Mouse (Mus musculus): Measurements from ENCODE around the gene Mfsd2a. TPM values are rescaled to one million over a fixed set of nuclear protein-coding genes. Genes with fewer than 3 reads are reported as not detected.
A peak's percentile ranks its signal among the peaks of the same experiment; 100 is the strongest.

The Mfsd2a gene
- total RNA-seq, 2 experiments from 2014 or later, result 19.2 to 21.4 TPM

DNA sequence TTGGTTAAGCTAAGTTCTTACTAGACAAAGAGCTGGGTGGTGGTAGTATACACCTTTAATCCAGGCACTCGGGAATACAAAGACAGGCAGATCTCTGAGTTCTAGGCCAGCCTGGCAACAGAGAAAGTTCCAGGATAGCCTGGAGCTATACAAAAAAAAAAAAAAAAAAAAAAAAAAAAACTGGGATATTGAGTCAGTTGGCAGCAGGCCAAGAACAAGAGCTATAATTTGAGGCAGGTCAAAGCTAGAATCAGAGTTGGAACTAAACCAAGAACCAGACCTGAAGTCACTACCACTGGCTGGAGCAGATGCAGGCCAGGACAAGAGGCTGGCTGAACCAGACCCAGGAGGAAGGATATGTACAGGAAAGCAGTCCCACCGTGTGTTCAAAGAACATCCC, 19.7 kb upstream of the Mfsd2a start:
- no peak for DNase-seq (ENCODE audit: low spot score in 2 of 2)

DNA sequence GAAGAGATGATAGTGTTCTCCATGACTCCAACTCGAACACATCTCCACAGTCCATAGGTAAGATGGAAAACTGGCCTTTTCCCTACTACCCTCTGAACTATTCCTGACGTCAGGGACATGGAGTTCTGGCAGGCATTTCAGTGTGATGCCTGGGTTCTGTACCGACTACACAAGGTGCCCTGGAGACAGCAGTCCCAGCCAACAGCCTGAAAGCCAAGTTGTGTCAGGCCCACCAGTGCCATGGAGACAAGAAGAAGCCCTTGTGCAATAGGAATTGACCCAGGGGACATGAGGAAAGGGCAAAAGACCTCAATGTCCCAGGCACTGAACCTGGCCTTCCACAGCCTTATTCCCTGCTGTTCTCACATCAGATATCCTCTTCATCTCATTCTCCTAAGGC, 18.8 kb upstream of the Mfsd2a start:
- DNase-seq (ENCODE audit: low spot score in 2 of 2), result no peak

- no peak for DNase-seq (ENCODE audit: low spot score in 2 of 2)
Measured at GRCm38 (mm10) chr4:122978850-122979249, 17.9 kb upstream of the Mfsd2a start.

DNA sequence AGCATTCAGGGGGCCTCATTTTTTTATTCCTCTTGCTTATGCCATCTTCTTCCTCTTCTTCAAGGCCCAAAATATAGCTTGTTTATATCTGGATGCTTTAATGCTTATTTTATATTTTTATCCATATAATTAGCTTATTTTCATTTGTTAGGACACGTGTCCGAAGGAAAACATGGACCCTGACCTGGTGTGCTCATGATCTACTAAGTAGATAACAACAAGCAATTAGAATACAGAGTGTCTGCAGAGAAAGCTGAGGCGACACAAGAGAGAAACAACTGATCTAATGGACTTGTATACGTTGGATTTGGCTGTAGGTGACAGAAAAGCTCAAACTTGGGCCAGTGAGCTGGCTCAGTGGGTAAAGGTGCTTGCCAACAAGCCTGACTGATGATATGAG, 15.9 kb upstream of the Mfsd2a start:
- DNase-seq (ENCODE audit: low spot score in 2 of 2), result no peak

DNA sequence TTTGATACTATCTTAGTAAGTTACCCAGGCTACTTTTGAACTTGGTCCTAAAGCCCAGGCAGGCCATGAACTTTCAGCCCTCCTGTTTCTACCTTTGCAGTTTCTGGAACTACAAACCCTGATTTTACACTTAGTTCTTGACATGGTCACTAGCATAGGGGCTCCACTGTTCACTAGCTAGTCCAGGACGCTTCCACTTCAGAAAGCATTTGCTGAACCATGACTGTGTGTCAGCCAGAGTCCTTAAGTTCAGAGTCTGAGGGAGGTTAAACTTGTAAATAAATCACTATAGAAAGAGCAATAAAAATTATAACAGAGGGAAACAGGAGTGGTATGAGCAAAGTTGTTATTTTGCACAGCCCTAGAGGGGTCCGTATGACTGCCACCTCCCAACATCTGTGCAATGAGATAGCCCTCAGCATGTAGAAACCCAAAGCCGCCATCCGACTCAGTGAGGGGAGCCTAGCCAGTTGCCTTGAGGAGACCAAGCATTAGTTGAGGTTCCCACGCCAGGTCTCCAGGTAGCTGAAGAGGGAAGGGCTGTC, 14.1 kb upstream of the Mfsd2a start:
- DNase-seq (ENCODE audit: low spot score in 2 of 2), result no peak

- DNase-seq (ENCODE audit: low spot score in 2 of 2), result no peak
Measured at GRCm38 (mm10) chr4:122972056-122972455, 11.1 kb upstream of the Mfsd2a start.

GRCm38 (mm10) chr4:122971646-122972045, 10.7 kb upstream of the Mfsd2a start:
- DNase-seq (ENCODE audit: low spot score in 2 of 2), result no peak

DNA sequence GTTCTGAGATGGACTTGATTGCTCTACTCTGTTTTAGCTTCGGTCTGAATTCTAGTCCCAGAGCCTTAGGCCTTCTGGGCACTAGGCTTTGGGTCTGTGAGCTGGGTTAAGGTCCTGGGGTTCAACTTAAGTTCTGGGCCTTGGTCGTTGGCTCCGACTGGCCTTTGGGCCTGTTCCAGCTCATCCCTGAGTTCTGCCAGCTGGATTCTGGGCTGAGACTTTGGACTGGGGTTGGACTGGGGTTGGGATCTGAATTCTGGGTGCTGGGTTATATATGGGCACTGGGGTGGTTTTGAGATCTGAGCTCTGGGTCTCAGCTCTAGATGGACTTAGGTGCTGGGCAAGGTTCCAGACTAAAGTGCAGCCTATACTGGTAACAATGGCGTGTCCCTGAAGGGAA, 10.2 kb upstream of the Mfsd2a start:
- no peak for DNase-seq (ENCODE audit: low spot score in 2 of 2)

DNA sequence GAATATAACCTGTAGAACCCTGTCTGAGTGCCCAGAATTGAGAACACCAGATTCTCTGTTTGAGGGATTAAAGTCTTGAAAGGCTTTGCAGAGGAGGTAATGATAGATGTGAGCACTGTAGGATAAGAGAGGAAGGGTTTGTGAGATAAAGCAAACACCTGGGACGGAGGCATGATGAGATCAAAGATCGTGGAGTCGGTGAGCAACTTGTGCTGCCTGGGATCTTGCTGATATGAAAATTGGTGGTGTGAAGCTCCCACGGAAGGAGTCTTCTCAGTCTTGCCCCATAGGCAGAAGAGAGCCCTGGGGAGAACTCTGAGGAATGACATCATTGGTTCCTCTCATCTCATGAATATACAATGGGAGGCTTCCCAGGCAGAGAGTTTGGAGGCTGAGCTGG, 7.1 kb upstream of the Mfsd2a start:
- no peak for DNase-seq (ENCODE audit: low spot score in 2 of 2)

DNA sequence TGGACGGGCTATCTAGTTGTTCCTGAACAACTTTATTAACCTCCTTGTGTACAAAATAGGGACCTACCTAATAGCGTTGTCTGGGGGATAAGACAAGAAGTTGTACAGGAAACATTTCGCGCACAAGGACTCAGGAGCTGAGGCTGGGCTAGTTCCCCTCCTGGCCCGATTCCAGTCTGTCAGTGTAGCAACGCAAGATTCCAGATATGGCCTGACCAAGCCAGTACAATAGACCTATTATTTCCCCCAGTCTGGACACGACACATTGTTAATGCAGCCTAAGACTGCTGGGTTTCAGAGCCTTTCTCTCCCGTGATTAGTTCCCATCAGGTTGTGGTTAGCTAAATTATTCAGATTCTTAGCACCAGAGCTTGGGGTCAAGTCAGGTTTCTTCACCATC, 1.8 kb upstream of the Mfsd2a start:
- DNase-seq (ENCODE audit: low spot score in 2 of 2), result no peak

- no peak for DNase-seq (ENCODE audit: low spot score in 2 of 2)
Measured at GRCm38 (mm10) chr4:122961589-122961988, 601 bp upstream of the Mfsd2a start.

- peak in 1 of 2 experiments; percentile 19 for DNase-seq (ENCODE audit: low spot score in 2 of 2)
Measured at GRCm38 (mm10) chr4:122960321-122961099, 478 bp downstream of the Mfsd2a start.

DNA sequence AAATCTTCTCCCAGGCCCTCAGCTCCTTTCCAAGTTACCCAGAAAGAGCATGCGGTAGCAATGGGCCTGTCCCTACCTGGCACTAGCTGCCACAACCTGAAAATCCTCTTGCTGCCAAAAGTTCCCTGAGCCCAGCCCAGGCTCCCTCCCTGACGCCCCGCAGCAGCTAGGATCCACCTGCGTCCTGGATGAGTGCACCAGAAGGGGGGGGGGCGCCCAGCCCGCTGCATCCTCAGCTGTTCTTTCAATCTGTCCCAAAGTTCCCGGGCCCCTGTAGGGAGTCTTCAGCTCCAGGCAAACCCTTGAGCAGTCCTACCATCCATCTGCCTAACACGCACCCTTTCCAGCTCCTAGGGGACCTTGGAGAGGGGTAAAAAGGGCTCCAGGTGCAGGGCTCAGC, 1.2 kb downstream of the Mfsd2a start:
- no peak for DNase-seq (ENCODE audit: low spot score in 2 of 2)

GRCm38 (mm10) chr4:122958491-122959031, 2.4 kb downstream of the Mfsd2a start:
- peak; percentile 47 to 53 for DNase-seq (ENCODE audit: low spot score in 2 of 2)

GRCm38 (mm10) chr4:122956301-122956700, 4.7 kb downstream of the Mfsd2a start:
- no peak for DNase-seq (ENCODE audit: low spot score in 2 of 2)

DNA sequence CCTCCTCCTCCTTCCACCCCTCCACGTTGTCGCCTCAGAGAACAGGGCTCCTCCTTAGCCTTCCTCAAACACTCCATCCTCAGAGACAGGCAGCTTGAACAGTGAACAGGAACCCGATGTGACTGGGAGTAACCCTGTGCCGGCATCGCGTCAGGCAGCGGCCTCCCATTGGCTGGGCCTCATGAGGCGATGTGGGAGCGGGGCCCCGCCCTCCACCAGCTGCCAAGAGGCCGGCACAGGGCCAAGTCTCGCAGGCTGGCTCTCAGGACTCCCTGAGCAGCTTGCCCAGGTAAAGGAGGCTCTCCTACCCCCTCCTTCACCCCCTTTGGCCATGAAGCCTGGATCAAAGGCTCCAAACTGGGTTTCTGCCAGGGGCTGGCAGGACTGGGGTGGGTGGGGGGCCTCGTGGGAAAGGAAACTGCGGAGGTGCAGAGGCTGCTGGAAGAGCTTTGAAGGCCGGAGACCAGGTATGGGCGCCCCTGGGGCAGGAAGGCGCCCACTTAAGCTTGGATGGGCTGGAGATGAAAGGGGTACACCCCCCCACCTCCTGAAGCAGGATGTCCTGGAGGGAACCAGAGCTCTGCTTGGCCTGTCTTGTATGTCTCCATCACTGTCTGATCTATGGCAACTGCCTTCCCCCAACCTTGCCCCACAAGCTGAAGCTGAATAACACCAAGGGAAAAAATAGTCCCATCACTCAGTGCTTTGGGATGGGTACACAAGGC, 5.4 kb downstream of the Mfsd2a start:
- DNase-seq (ENCODE audit: low spot score in 2 of 2), result peak; percentile 84 to 89

DNA sequence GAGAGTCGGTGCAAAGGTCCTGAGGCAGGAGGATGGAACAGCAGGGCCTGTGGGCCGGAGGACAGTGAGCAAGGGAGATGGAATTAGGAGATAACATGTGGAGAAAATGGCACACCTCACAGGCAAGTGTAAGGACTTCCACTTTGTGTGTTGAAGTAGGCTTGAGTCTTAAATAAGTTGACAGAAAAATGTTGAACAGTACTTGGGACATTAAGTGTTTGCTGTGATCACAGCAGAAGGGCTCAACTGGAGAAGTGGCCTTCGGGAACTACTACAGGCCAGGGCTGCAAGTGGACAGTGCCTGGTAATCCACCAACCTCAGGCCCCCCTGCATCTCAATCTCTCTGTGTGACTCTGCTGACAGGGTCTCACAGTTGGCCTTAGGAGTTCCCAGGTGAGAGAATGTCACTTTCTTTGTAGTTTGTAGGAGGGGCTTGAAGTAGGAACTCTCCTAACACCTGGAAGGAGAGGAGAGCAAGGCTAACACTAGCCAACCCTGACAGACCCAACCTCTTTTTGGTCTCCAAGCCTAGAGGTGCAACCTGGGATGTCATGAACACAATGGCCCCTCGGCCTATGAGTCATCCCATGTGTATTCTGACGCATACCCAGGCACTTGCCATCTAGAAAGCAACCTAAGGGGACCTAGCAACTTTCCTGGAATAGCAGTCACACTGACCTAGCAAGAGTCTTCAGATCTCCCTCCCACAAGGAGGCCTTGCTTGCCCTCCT, 6.1 kb downstream of the Mfsd2a start:
- DNase-seq (ENCODE audit: low spot score in 2 of 2), result no peak

- DNase-seq (ENCODE audit: low spot score in 2 of 2), result no peak
Measured at GRCm38 (mm10) chr4:122949096-122949495, 11.9 kb downstream of the Mfsd2a start.

DNA sequence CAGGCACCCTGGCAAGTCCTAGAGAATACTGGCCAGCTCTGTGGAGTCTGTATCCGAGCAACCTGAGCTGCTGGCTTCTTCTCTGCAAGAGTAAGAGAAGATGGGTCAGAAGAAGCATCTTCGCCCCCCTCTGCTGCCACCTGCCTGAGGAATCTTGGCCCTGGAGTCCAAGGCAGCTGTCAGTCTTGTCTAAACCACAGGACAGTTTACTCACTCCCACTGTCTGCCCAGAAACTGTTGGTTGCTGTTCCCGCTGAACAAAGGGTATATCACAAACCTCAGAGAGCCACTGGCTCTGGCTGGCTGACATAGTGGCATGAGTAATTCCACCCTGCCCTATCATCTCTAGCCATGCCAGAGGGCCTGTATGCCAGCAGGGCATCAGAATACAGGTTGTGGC, 13.8 kb downstream of the Mfsd2a start:
- no peak for DNase-seq (ENCODE audit: low spot score in 2 of 2)

GRCm38 (mm10) chr4:122944408-122944807, 16.6 kb downstream of the Mfsd2a start:
- DNase-seq (ENCODE audit: low spot score in 2 of 2), result no peak

DNA sequence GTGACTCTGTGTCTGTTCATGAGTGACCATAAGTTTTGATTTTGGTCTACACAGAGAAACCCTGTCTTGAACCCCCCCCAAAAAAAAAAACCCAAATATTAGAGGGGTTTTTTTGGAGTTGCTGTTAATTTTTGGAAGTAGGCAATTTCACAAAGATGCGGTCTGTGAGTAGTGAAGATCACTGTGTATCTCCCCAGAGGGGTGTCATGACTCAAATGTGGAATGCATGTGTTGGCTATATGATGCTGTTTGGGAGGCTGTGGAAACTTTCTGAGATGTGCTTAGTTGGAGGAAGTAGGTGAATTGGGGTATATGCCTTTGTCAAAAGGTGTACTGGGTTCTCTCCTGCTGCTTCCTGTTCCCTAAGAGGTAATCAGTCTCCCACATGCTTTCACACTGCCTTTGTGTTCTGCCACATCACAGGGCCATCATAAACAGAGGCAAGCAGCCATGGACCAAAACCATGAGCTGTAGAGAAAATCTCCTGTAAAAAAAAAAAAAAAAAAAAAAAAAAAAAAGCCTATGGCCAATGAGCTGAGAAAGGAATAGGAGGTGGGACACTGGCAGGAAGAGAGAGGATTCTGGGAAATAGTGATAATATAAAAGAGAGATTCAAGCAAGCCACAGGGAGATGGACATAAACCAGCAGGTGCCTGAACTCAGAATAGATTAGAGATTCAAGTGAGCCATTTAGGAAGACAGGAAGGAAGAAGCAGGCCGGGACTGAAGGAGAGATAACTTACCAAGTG, 21.8 kb downstream of the Mfsd2a start:
- DNase-seq (ENCODE audit: low spot score in 2 of 2), result no peak
